ENCODE assay signal across 11 mouse cellular contexts in genomic region chr19:43599776-43600544, GRCm38 (mm10). TPM values are rescaled to one million over a fixed set of nuclear protein-coding genes. Genes with fewer than 3 reads are reported as not detected.
A peak's percentile ranks its signal among the peaks of the same experiment; 100 is the strongest.
DNase-seq lines count a peak whose midpoint lies in the region; ATAC-seq and TF ChIP-seq lines count a peak whose summit lies in the region.
"Had no signal": no experiment of that assay in that cellular context is flagged by ENCODE, and none has a peak within 500 bp of the region (broad histone marks: within the 10 kb centered on the region; RNA-seq: fewer than 3 reads in every experiment).

No protein-coding gene starts in this region.

- TF ChIP-seq POLR2A in limb, embryonic 14.5 days (IDR thresholded peaks at IDR 0.05; ENCODE audit: borderline replicate concordance, extremely low read depth, insufficient read depth, insufficient read length), result no peak

- H3K36me3 ChIP-seq in forebrain, embryonic 10.5 days (replicated peaks), result no peaks in the 10 kb centered on the region
- H3K36me3 ChIP-seq in forebrain, embryonic 13.5 days (ENCODE audit: poor library complexity, severe bottlenecking), result no peaks in the 10 kb centered on the region
- H3K36me3 ChIP-seq in neural tube, embryonic 15.5 days, result no peaks in the 10 kb centered on the region
- no peaks in the 10 kb centered on the region for H3K36me3 ChIP-seq in limb, embryonic 14.5 days (ENCODE audit: control insufficient read depth, insufficient read depth, low read length)
- no peaks in the 10 kb centered on the region for H3K36me3 ChIP-seq in stomach, embryonic 15.5 days

- DNase-seq in forebrain, embryonic 10.5 days (ENCODE audit: extremely low spot score, low spot score), result peak; percentile 47
- peak; percentile 72 for DNase-seq in neural tube, embryonic 10.5 days (ENCODE audit: extremely low spot score, low spot score)
- DNase-seq in limb, embryonic 14.5 days (ENCODE audit: low spot score), result no peak
- DNase-seq in frontal cortex, postnatal 36 days (ENCODE audit: low spot score in 2 of 2), result no peak
- DNase-seq: gastrocnemius, postnatal 25 days; kidney, postnatal 14 days had no signal

- H3K9ac ChIP-seq in forebrain, embryonic 13.5 days, result no peak overlapping the region
- H3K9ac ChIP-seq in neural tube, embryonic 15.5 days (replicated peaks), result no peak overlapping the region
- H3K9ac ChIP-seq in limb, embryonic 14.5 days (ENCODE audit: low read depth, low read length, severe bottlenecking), result no peak overlapping the region
- H3K9ac ChIP-seq in stomach, embryonic 15.5 days, result no peak overlapping the region

- peaks cover 25% of the 10 kb centered on the region for H3K4me1 ChIP-seq in forebrain, embryonic 10.5 days
- H3K4me1 ChIP-seq in forebrain, embryonic 13.5 days, result 0 out of 2 replicates have a peak, but pooled peaks cover 4% of the 10 kb centered on the region
- peaks cover 11% of the 10 kb centered on the region; the same call in 1 of the 2 replicates for H3K4me1 ChIP-seq in neural tube, embryonic 15.5 days
- no peaks in the 10 kb centered on the region for H3K4me1 ChIP-seq in limb, embryonic 14.5 days (ENCODE audit: control insufficient read depth, insufficient read depth, low read length)
- H3K4me1 ChIP-seq in stomach, embryonic 15.5 days, result peaks cover 20% of the 10 kb centered on the region; the same call in 1 of the 2 replicates

- H3K9me3 ChIP-seq in forebrain, embryonic 10.5 days, result no peaks in the 10 kb centered on the region
- H3K9me3 ChIP-seq in forebrain, embryonic 13.5 days (replicated peaks), result no peaks in the 10 kb centered on the region
- no peaks in the 10 kb centered on the region for H3K9me3 ChIP-seq in neural tube, embryonic 15.5 days (replicated peaks)
- no peaks in the 10 kb centered on the region for H3K9me3 ChIP-seq in limb, embryonic 14.5 days (ENCODE audit: control insufficient read depth, low read length)
- H3K9me3 ChIP-seq in stomach, embryonic 15.5 days, result no peaks in the 10 kb centered on the region

- under 1% methylated on average over 27 of the region's 27 CpGs for WGBS in forebrain, embryonic 10.5 days
- under 1% methylated on average over 27 of the region's 27 CpGs for WGBS in forebrain, embryonic 13.5 days
- under 1% methylated on average over 27 of the region's 27 CpGs for WGBS in neural tube, embryonic 15.5 days
- WGBS in limb, embryonic 14.5 days, result 0% methylated on average over 26 of the region's 27 CpGs
- 1% methylated on average over 27 of the region's 27 CpGs for WGBS in stomach, embryonic 15.5 days

- peaks cover 100% of the 10 kb centered on the region for H3K27me3 ChIP-seq in forebrain, embryonic 10.5 days (ENCODE audit: poor library complexity, severe bottlenecking)
- H3K27me3 ChIP-seq in forebrain, embryonic 13.5 days, result peaks cover 100% of the 10 kb centered on the region
- peaks cover 100% of the 10 kb centered on the region for H3K27me3 ChIP-seq in neural tube, embryonic 15.5 days (replicated peaks)
- H3K27me3 ChIP-seq in limb, embryonic 14.5 days (ENCODE audit: control insufficient read depth, insufficient read depth, low read length), result peaks cover 100% of the 10 kb centered on the region
- peaks cover 97% of the 10 kb centered on the region for H3K27me3 ChIP-seq in stomach, embryonic 15.5 days (replicated peaks)

- peak overlapping the region; percentile 10; the same call in 1 of the 2 replicates for H3K4me3 ChIP-seq in forebrain, embryonic 10.5 days
- H3K4me3 ChIP-seq in forebrain, embryonic 13.5 days, result no peak overlapping the region
- H3K4me3 ChIP-seq in neural tube, embryonic 15.5 days (replicated peaks), result no peak overlapping the region
- peak overlapping the region; percentile 14; the same call in 1 of the 2 replicates for H3K4me3 ChIP-seq in limb, embryonic 14.5 days (replicated peaks; ENCODE audit: low read length)
- 0 out of 2 replicates have a peak overlapping the region, but pooled peaks have one; percentile 7 for H3K4me3 ChIP-seq in stomach, embryonic 15.5 days (replicated peaks)

- no peak for ATAC-seq in forebrain, embryonic 13.5 days
- ATAC-seq in neural tube, embryonic 15.5 days (ENCODE audit: low FRiP score), result no peak
- no peak for ATAC-seq in limb, embryonic 14.5 days (ENCODE audit: low FRiP score, low read depth)
- no peak for ATAC-seq in stomach, embryonic 15.5 days (ENCODE audit: insufficient read depth, low FRiP score, low read depth)
- no peak for ATAC-seq in monocyte, adult 5-6 weeks (replicated peaks; ENCODE audit: insufficient number of reproducible peaks, low FRiP score, low TSS enrichment, poor library complexity, severe bottlenecking)

- H3K27ac ChIP-seq in forebrain, embryonic 10.5 days, result no peak overlapping the region
- no peak overlapping the region for H3K27ac ChIP-seq in forebrain, embryonic 13.5 days
- H3K27ac ChIP-seq in neural tube, embryonic 15.5 days (replicated peaks), result no peak overlapping the region
- no peak overlapping the region for H3K27ac ChIP-seq in limb, embryonic 14.5 days (replicated peaks; ENCODE audit: low read depth, low read length)
- peak overlapping the region; percentile 28; the same call in 1 of the 2 replicates for H3K27ac ChIP-seq in stomach, embryonic 15.5 days

- no peak overlapping the region for H3K4me2 ChIP-seq in forebrain, embryonic 13.5 days
- no peak overlapping the region for H3K4me2 ChIP-seq in neural tube, embryonic 15.5 days
- no peak overlapping the region for H3K4me2 ChIP-seq in limb, embryonic 14.5 days (replicated peaks; ENCODE audit: low read depth, low read length, severe bottlenecking)
- peak overlapping the region; percentile 37 for H3K4me2 ChIP-seq in stomach, embryonic 15.5 days

RNA-seq across cellular contexts. Expression of gene Nkx2-3, which starts 12.2 kb away (rescaled TPM):
- 2.4 TPM in 2 replicates for polyA plus RNA-seq in forebrain, embryonic 10.5 days (2016; fragmentation: Nextera tagmentation; extraction: Ambion mirVana)
- 4.8 and 5.2 TPM in 2 replicates for polyA plus RNA-seq in forebrain, embryonic 13.5 days (2015; fragmentation: Nextera tagmentation; extraction: Ambion mirVana)
- 5.5 TPM in 1 of 2 replicates, not detected in the other for polyA plus RNA-seq in neural tube, embryonic 15.5 days (2015; fragmentation: Nextera tagmentation; extraction: Ambion mirVana)
- 0.05 TPM in 1 of 2 replicates, not detected in the other for polyA plus RNA-seq in limb, embryonic 14.5 days (2012; rRNA removed)
- not detected in 2 replicates for polyA plus RNA-seq in limb, embryonic 14.5 days (2014; fragmentation: Nextera tagmentation; extraction: Ambion mirVana)
- polyA plus RNA-seq in stomach, embryonic 15.5 days (2015; fragmentation: Nextera tagmentation; extraction: Ambion mirVana), result 26.3 and 31.4 TPM in 2 replicates
- total RNA-seq in monocyte, adult 5-6 weeks (2017), result not detected in 3 replicates
- total RNA-seq: gastrocnemius, postnatal 25 days; left cerebral cortex, postnatal 25 days had no signal

Comparison
In these comparisons a context has a peak if more than half of its experiments do, and no peak if none do; other contexts are left out.
1. H3K4me3 ChIP-seq: peak in forebrain, embryonic 10.5 days (single experiment), limb, embryonic 14.5 days (single experiment) and stomach, embryonic 15.5 days (single experiment); none in forebrain, embryonic 13.5 days (single experiment) and neural tube, embryonic 15.5 days (single experiment).
2. DNase-seq: peak in forebrain, embryonic 10.5 days (single experiment) and neural tube, embryonic 10.5 days (single experiment); none in limb, embryonic 14.5 days (single experiment) and frontal cortex, postnatal 36 days (0 of 2).